Mouse (Mus musculus): ENCODE results near the gene Abhd13.

DNA sequence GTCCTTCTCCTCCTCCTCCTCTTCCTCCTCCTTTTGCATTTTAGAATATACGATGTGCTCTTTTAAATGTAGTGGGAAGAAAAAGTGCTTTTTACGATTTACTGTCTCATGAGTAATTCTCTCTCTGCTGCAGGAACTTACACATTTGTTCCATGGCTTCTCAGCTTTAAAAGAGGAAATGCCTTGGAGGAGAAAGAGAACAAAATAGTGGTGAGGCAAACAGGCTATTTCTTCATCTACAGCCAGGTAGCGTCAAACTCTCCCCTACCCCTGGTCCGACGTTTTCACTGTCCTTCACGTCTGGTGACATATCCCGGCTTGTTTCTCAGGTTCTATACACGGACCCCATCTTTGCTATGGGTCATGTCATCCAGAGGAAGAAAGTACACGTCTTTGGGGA, 53.7 kb downstream of the Abhd13 start:
- no peak for TF ChIP-seq CTCF (IDR thresholded peaks at IDR 0.05; ENCODE audit: extremely low read depth, insufficient read length, insufficient replicate concordance, low read depth, low read length)
- TF ChIP-seq POLR2A (IDR thresholded peaks at IDR 0.05; ENCODE audit: low read depth, low read length) = no peak

Data from small intestine, adult 2 months (tissue).